Mouse (Mus musculus): ENCODE results near the gene Mvk.

DNA sequence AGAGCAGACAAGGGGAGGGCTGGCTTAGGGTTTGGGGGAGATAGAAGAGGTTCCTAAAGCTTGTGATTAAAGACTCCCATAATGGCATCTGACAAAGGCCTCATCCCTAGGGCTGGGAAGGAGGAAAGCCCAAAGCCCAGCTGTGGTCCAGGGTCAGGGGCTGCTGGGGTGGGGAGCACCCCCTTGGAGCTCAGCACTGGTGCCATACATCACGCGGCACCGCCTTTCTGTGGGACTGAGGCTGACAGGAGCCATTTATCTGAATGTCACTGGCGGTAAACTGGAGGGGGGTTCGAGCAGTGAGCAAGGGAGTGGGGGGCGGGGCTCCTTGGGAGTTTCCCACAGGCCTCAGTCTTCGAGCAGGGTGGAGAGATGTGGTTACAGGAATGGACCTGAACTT, 65.4 kb downstream of the Mvk start:
- no peak for TF ChIP-seq POLR2A (IDR thresholded peaks at IDR 0.05; ENCODE audit: control insufficient read depth, low read depth, low read length)
- no peak for TF ChIP-seq CTCF (IDR thresholded peaks at IDR 0.05; ENCODE audit: control insufficient read depth, insufficient read depth, insufficient replicate concordance, low read depth, low read length)
